ENCODE assay signal across 14 mouse cellular contexts in the genomic region with DNA sequence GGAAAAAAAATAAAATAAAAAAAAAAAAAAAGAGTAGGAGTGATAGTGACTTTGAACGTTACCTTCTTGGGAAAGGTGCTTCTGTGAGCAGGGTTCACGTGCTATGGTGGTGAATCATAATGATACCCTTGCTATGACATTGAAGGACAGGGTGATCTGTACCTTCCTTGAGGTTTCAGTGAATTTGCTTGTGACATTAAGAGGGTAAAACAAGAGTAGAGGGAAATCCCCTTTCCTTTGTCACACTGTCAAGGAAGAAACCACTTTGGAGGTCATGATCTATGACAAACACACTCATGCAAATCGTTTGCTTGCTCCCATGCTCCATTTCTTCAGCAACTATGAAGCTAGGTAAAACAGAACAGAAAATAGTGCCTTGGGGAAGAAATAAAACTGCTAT.
"Had no signal": no experiment of that assay in that cellular context is flagged by ENCODE, and none has a peak within 500 bp of the region (broad histone marks: within the 10 kb centered on the region; RNA-seq: fewer than 3 reads in every experiment).

No protein-coding gene starts in this region.

- H3K4me1 ChIP-seq: kidney, embryonic 15.5 days; limb, embryonic 15.5 days; liver, embryonic 12.5 days; midbrain, embryonic 10.5 days had no signal

- DNase-seq: kidney, adult 18-20 months; kidney, postnatal 14 days; lung, embryonic 14.5 days; lung, postnatal 10 days; lung, postnatal 4 days; midbrain, embryonic 14.5 days; right cerebral cortex, postnatal 14 days; thymus, adult 18-20 months; thymus, postnatal 14 days had no signal

- H3K9me3 ChIP-seq: kidney, embryonic 15.5 days; limb, embryonic 15.5 days; liver, embryonic 12.5 days; midbrain, embryonic 10.5 days; neural tube, embryonic 13.5 days had no signal

- ATAC-seq: liver, embryonic 12.5 days had no signal

- H3K36me3 ChIP-seq: kidney, embryonic 15.5 days; limb, embryonic 15.5 days; liver, embryonic 12.5 days; midbrain, embryonic 10.5 days; neural tube, embryonic 13.5 days had no signal

- H3K4me3 ChIP-seq: kidney, embryonic 15.5 days; limb, embryonic 15.5 days; liver, embryonic 12.5 days; midbrain, embryonic 10.5 days; neural tube, embryonic 13.5 days had no signal

- H3K27me3 ChIP-seq: kidney, embryonic 15.5 days; limb, embryonic 15.5 days; liver, embryonic 12.5 days; neural tube, embryonic 13.5 days had no signal

- H3K4me2 ChIP-seq: kidney, embryonic 15.5 days; limb, embryonic 15.5 days; liver, embryonic 12.5 days; lung, embryonic 14.5 days; neural tube, embryonic 13.5 days had no signal

- H3K9ac ChIP-seq: kidney, embryonic 15.5 days; limb, embryonic 15.5 days; liver, embryonic 12.5 days; lung, embryonic 14.5 days; neural tube, embryonic 13.5 days had no signal

- H3K27ac ChIP-seq: kidney, embryonic 15.5 days; limb, embryonic 15.5 days; liver, embryonic 12.5 days; midbrain, embryonic 10.5 days; neural tube, embryonic 13.5 days had no signal
